Mouse (Mus musculus) myocyte (in vitro differentiated cells): ENCODE results near the gene Ercc6l2. TPM values are rescaled to one million over a fixed set of nuclear protein-coding genes. Genes with fewer than 3 reads are reported as not detected.

Experiments used
- H3K27me3 ChIP-seq: one replicate; pipeline ENCODE4 v1.6.1; 2011; ENCODE audit not compliant: control insufficient read depth, insufficient read depth, insufficient read length
- H3K36me3 ChIP-seq: one replicate; pipeline ENCODE4 v1.6.1; 2011; ENCODE audit not compliant: control insufficient read depth, insufficient read depth
- H3K4me2 ChIP-seq: one replicate; pipeline ENCODE4 v1.6.1; 2011; ENCODE audit warnings: low read depth, control low read depth
- H3K4me3 ChIP-seq: one replicate; pipeline ENCODE4 v1.5.1; 2011; ENCODE audit warnings: mild to moderate bottlenecking, control low read depth, moderate library complexity
- H3K79me2 ChIP-seq: one replicate; pipeline ENCODE4 v1.6.1; 2011; ENCODE audit not compliant: control insufficient read depth, insufficient read depth
- H3ac ChIP-seq: one replicate; pipeline ENCODE4 v1.6.1; 2011; ENCODE audit not compliant: control insufficient read depth, insufficient read length
- CEBPB ChIP-seq: IDR thresholded peaks from 2 replicates; pipeline ENCODE4 v1.6.1; 2011; ENCODE audit warnings: mild to moderate bottlenecking, moderate library complexity; ENCODE audit not compliant: poor library complexity, insufficient read depth, severe bottlenecking
- E2F4 ChIP-seq: IDR thresholded peaks from one replicate; pipeline ENCODE4 v1.6.1; 2011; ENCODE audit warnings: mild to moderate bottlenecking, control low read depth, moderate library complexity; ENCODE audit not compliant: insufficient read depth
- MAX ChIP-seq: IDR thresholded peaks from one replicate; pipeline ENCODE4 v1.6.1; 2011; ENCODE audit warnings: low read depth, mild to moderate bottlenecking, control low read depth
- MYOD1 ChIP-seq, 3 experiments: IDR thresholded peaks; one replicate each; pipeline ENCODE4 v1.6.1; 2011; ENCODE audit warnings: control low read depth in 2 of 3, low read depth in 2 of 3, mild to moderate bottlenecking in 2 of 3, moderate library complexity in 1 of 3; ENCODE audit not compliant: insufficient read length in 2 of 3, control insufficient read depth in 1 of 3
- MYOG ChIP-seq, 3 experiments: IDR thresholded peaks; one replicate each; pipeline ENCODE4 v1.6.1; 2011; ENCODE audit warnings: control low read depth in 2 of 3, low read depth in 2 of 3, mild to moderate bottlenecking in 2 of 3; ENCODE audit not compliant: insufficient read length in 2 of 3, control insufficient read depth in 1 of 3, insufficient read depth in 1 of 3
- POLR2A ChIP-seq: IDR thresholded peaks from one replicate; pipeline ENCODE4 v1.6.1; 2011; ENCODE audit warnings: low read depth, mild to moderate bottlenecking, control low read depth, moderate library complexity; ENCODE audit not compliant: insufficient read length
- POLR2AphosphoS2 ChIP-seq: IDR thresholded peaks from one replicate; pipeline ENCODE4 v1.6.1; 2011; ENCODE audit warnings: low read depth, control low read depth; ENCODE audit not compliant: insufficient read length
- REST ChIP-seq: IDR thresholded peaks from one replicate; pipeline ENCODE4 v1.6.1; 2011; ENCODE audit warnings: mild to moderate bottlenecking, control low read depth, moderate library complexity; ENCODE audit not compliant: insufficient read depth, insufficient read length
- SRF ChIP-seq: IDR thresholded peaks from one replicate; pipeline ENCODE4 v1.6.1; 2011; ENCODE audit warnings: low read depth; ENCODE audit not compliant: control insufficient read depth, insufficient read length
- TCF12 ChIP-seq: IDR thresholded peaks from one replicate; pipeline ENCODE4 v1.6.1; 2011; ENCODE audit warnings: mild to moderate bottlenecking, control low read depth; ENCODE audit not compliant: poor library complexity, insufficient read depth, severe bottlenecking
- TCF3 ChIP-seq: IDR thresholded peaks from one replicate; pipeline ENCODE4 v1.6.1; 2011; ENCODE audit warnings: low read depth, control low read depth; ENCODE audit not compliant: insufficient read length
- USF1 ChIP-seq: IDR thresholded peaks from one replicate; pipeline ENCODE4 v1.6.1; 2011; ENCODE audit warnings: low read depth, mild to moderate bottlenecking, control low read depth, moderate library complexity
- polyA plus RNA-seq: library from polyadenylated mRNA; unstranded; fragments of >200 nt; fragmentation: generic; extraction: Trizol; gene quantifications from one replicate; pipeline ENCODE4 v1.2.1, GENCODE M21; 2012; ENCODE audit warnings: missing spikeins

Ercc6l2 gene
- polyA plus RNA-seq, 1 experiment, result 3.4 TPM

DNA sequence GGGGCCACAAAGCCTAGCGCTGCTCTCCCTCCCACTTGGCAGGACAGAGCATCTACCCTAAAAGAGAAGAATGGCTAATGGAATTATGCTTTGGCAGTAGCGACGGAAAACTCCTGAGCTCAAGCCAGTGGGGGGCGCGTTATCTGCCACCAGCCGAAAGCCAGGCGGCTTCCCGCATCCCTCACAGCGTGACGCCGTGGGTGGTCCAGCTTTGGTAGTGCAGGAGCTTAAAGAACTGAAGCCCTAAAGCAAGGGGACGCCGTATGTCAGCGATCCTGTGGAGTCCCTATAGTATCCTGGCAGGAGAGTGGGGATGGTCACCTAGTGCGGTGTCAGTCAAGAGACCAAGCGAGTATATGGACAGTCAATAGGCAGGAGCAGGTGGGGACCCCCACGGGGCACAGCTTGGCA is 86.3 kb downstream of the Ercc6l2 start:
- Histone ChIP-seq H3K4me2 (no peak overlapping the region), H3K27me3 (no peaks in the 10 kb centered on the region), H3K4me3 (no peak overlapping the region), H3K36me3 (no peaks in the 10 kb centered on the region), H3ac (no peak overlapping the region), H3K79me2 (no peaks in the 10 kb centered on the region)
- TF ChIP-seq TCF12, result no peak
- no peak for TF ChIP-seq POLR2AphosphoS2
- no peak for TF ChIP-seq E2F4
- TF ChIP-seq SRF, result no peak
- TF ChIP-seq USF1, result no peak
- TF ChIP-seq MYOG (IDR thresholded peaks at IDR 0.05; ENCODE audit: control insufficient read depth in 1 of 3, insufficient read depth in 1 of 3, insufficient read length in 2 of 3, low read depth in 2 of 3), result no peak
- no peak for TF ChIP-seq TCF3

DNA sequence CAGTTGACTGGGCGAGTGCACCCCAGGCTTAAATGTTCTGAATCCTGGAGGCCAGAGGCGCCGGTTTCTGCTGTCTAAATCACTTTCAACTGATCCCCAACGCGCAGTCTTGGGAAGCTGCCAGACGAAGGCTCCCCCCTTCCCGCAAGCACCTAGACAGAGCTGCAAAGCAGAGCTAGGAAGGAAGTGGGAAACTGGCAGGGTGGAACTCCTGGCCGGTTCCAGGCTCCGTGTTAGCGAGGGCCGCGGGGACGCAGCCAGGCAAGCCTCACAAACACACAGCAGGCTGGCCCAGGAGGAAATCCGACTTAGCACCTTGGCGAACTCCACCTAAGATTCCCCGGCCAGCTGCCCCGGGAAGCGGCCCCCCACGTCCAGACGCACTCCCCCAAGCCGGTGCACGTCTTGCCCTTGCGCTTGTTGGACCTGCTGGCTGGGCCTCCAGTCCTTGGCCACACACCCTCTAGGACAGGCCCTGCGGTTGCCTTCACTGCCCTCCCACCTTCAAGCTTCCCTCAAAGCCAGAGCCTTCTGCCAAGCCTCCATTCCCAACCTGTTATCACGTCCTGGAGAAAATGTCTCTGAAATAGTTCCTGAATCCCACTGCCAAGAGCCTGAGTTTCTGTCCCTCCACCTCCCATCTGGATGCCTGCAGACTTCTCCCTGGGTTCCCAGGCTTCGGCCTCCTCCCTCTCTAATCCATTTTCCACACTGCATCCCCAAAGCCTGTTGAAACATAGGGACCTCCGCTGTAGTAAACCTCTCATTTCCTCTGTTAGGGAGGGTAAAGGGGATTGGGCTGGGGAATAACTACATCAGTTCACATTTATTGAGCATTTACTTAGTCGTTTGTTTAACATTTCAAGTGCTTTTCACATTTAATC is 86.9 kb downstream of the Ercc6l2 start:
- no peaks in the 10 kb centered on the region for H3K27me3 ChIP-seq
- no peaks in the 10 kb centered on the region for H3K79me2 ChIP-seq
- H3K4me3 ChIP-seq, result no peak overlapping the region
- TF ChIP-seq TCF12 (no peak), MYOG (IDR thresholded peaks at IDR 0.05; ENCODE audit: control insufficient read depth in 1 of 3, insufficient read depth in 1 of 3, insufficient read length in 2 of 3, low read depth in 2 of 3) (no peak), CEBPB (no peak), TCF3 (no peak), REST (no peak), MAX (no peak), SRF (no peak), MYOD1 (IDR thresholded peaks at IDR 0.05; ENCODE audit: control insufficient read depth in 1 of 3, insufficient read length in 2 of 3, low read depth in 2 of 3) (no peak), E2F4 (no peak), POLR2A (no peak), USF1 (no peak), POLR2AphosphoS2 (no peak)
- no peak overlapping the region for H3K4me2 ChIP-seq
- H3K36me3 ChIP-seq, result no peaks in the 10 kb centered on the region
- no peak overlapping the region for H3ac ChIP-seq

GRCm38 (mm10) chr13:63906516-63906915 is 91.5 kb downstream of the Ercc6l2 start:
- Histone ChIP-seq H3K27me3 (no peaks in the 10 kb centered on the region), H3ac (no peak overlapping the region), H3K4me2 (no peak overlapping the region), H3K36me3 (no peaks in the 10 kb centered on the region), H3K4me3 (no peak overlapping the region), H3K79me2 (no peaks in the 10 kb centered on the region)
- peak in 1 of 3 experiments; percentile 22 for TF ChIP-seq MYOG (IDR thresholded peaks at IDR 0.05; ENCODE audit: control insufficient read depth in 1 of 3, insufficient read depth in 1 of 3, insufficient read length in 2 of 3, low read depth in 2 of 3)
- no peak for TF ChIP-seq SRF
- no peak for TF ChIP-seq POLR2AphosphoS2
- no peak for TF ChIP-seq MYOD1 (IDR thresholded peaks at IDR 0.05; ENCODE audit: control insufficient read depth in 1 of 3, insufficient read length in 2 of 3, low read depth in 2 of 3)

DNA sequence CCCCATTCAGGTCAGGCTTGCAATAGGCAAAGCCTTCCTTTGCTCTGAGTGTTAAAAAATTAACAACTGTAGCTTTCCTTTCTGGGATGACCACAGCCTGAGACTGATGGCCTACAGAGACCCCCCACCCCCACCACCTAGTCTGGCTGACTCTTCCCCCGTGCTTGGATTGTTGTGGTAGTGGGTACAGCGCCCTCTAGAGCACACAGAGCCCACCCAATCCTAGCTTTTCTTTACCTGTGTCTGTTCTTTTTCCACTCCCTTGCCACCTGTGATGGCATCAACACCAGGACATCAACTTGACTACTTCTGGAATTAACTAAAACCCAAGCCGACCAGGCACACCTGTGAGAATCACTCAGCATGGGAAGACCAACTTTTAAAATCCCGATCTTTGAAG is 92.4 kb downstream of the Ercc6l2 start:
- TF ChIP-seq E2F4 (no peak), MYOD1 (IDR thresholded peaks at IDR 0.05; ENCODE audit: control insufficient read depth in 1 of 3, insufficient read length in 2 of 3, low read depth in 2 of 3) (no peak), SRF (no peak), USF1 (no peak), MYOG (IDR thresholded peaks at IDR 0.05; ENCODE audit: control insufficient read depth in 1 of 3, insufficient read depth in 1 of 3, insufficient read length in 2 of 3, low read depth in 2 of 3) (no peak), CEBPB (no peak), TCF12 (no peak), MAX (no peak), POLR2AphosphoS2 (no peak), POLR2A (no peak), TCF3 (no peak), REST (no peak)
- Histone ChIP-seq H3K4me2 (no peak overlapping the region), H3K36me3 (no peaks in the 10 kb centered on the region), H3ac (no peak overlapping the region), H3K79me2 (no peaks in the 10 kb centered on the region), H3K27me3 (no peaks in the 10 kb centered on the region), H3K4me3 (no peak overlapping the region)

DNA sequence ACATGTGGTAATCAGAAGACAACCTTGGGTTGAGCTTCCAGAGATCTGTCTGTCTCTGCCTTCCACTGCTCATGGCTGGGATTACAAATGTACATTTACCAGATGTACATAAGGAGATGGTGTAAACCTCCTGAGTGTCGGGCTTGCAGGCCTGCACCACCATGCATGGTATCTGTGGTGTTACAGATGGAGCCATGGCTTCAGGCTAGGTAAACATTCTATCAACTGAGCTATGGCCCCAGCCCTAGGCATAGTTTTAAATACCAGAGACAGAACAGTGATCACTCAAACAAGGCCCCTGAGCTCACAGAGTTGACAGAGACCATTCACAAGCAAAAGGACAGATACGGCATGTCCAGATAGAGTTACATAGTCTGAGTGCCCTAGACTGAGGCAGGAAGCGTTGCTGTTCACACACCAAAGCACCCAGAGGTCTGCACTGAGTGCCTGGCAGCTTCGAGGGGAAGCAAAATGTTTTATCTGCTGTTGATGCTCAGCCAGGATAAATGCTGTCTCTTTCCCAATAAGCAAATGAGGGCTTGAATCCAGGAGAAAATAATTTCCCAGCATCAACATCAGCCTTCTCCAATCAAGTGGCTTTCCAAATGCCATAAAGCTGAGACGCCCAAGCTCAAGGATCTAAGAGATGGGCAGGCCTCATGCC is 95.2 kb downstream of the Ercc6l2 start:
- TF ChIP-seq POLR2A, result no peak
- no peak for TF ChIP-seq POLR2AphosphoS2
- no peak for TF ChIP-seq USF1
- TF ChIP-seq CEBPB, result no peak
- no peak for TF ChIP-seq MYOD1 (IDR thresholded peaks at IDR 0.05; ENCODE audit: control insufficient read depth in 1 of 3, insufficient read length in 2 of 3, low read depth in 2 of 3)
- no peak for TF ChIP-seq MAX
- TF ChIP-seq E2F4, result no peak
- TF ChIP-seq SRF, result no peak
- TF ChIP-seq TCF3, result no peak
- TF ChIP-seq REST, result no peak
- no peak for TF ChIP-seq MYOG (IDR thresholded peaks at IDR 0.05; ENCODE audit: control insufficient read depth in 1 of 3, insufficient read depth in 1 of 3, insufficient read length in 2 of 3, low read depth in 2 of 3)
- TF ChIP-seq TCF12, result no peak
- H3K4me3 ChIP-seq, result no peak overlapping the region

More for the DNA sequence above, 95.2 kb downstream of the Ercc6l2 start:
- H3ac ChIP-seq, result no peak overlapping the region
- H3K27me3 ChIP-seq, result no peaks in the 10 kb centered on the region
- H3K79me2 ChIP-seq, result no peaks in the 10 kb centered on the region
- no peaks in the 10 kb centered on the region for H3K36me3 ChIP-seq
- H3K4me2 ChIP-seq, result no peak overlapping the region
